Mouse (Mus musculus): ENCODE results near the gene Cblc. TPM values are rescaled to one million over a fixed set of nuclear protein-coding genes. Genes with fewer than 3 reads are reported as not detected.

Gene Cblc
- polyA plus RNA-seq, 1 experiment from 2014 or later, result 15.2 TPM

GRCm38 (mm10) chr7:19746426-19747201, 50.0 kb downstream of the Cblc start:
- Histone ChIP-seq H3K4me2 (peak overlapping the region; percentile 29; the same call in 1 of the 2 replicates), H3K27ac (0 out of 2 replicates have a peak overlapping the region, but pooled peaks have one; percentile 94), H3K27me3 (no peaks in the 10 kb centered on the region), H3K36me3 (peaks cover 3% of the 10 kb centered on the region; the same call in 1 of the 2 replicates), H3K9ac (no peak overlapping the region; the same call in 1 of the 2 replicates), H3K9me3 (no peaks in the 10 kb centered on the region), H3K4me1 (peaks cover 56% of the 10 kb centered on the region), H3K4me3 (peak overlapping the region; percentile 76)
- WGBS, result 40% methylated on average over 6 of the region's 6 CpGs
- ATAC-seq (ENCODE audit: insufficient number of reproducible peaks, low FRiP score, low TSS enrichment, low read depth), result no peak

DNA sequence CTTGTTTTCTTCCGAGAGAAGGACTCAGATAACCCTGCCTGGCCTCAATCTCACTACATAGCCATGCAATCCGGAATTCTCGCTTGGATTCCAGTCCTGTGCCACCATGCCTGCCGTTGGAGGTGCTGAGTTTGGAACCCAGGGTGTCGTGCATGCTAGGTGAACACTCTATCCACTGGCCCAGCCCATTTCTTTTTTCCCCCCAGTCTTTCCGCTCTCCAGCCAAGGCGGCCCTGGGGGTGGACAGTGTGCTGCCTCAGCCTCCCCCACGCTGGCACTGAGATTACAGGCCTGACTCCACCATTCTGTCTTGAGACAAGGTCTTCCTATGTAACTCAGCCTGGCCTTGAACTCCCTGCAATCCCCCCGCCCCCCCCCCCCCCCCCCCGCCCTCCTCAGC, 50.6 kb downstream of the Cblc start:
- peaks cover 3% of the 10 kb centered on the region; the same call in 1 of the 2 replicates for H3K36me3 ChIP-seq
- no peak overlapping the region for H3K9ac ChIP-seq
- no peak overlapping the region for H3K4me2 ChIP-seq
- H3K27ac ChIP-seq, result no peak overlapping the region
- H3K4me1 ChIP-seq, result peaks cover 60% of the 10 kb centered on the region
- ATAC-seq (ENCODE audit: insufficient number of reproducible peaks, low FRiP score, low TSS enrichment, low read depth), result no peak
- H3K9me3 ChIP-seq, result no peaks in the 10 kb centered on the region
- no peaks in the 10 kb centered on the region for H3K27me3 ChIP-seq
- WGBS, result 82% methylated on average over 8 of the region's 10 CpGs
- no peak overlapping the region for H3K4me3 ChIP-seq

DNA sequence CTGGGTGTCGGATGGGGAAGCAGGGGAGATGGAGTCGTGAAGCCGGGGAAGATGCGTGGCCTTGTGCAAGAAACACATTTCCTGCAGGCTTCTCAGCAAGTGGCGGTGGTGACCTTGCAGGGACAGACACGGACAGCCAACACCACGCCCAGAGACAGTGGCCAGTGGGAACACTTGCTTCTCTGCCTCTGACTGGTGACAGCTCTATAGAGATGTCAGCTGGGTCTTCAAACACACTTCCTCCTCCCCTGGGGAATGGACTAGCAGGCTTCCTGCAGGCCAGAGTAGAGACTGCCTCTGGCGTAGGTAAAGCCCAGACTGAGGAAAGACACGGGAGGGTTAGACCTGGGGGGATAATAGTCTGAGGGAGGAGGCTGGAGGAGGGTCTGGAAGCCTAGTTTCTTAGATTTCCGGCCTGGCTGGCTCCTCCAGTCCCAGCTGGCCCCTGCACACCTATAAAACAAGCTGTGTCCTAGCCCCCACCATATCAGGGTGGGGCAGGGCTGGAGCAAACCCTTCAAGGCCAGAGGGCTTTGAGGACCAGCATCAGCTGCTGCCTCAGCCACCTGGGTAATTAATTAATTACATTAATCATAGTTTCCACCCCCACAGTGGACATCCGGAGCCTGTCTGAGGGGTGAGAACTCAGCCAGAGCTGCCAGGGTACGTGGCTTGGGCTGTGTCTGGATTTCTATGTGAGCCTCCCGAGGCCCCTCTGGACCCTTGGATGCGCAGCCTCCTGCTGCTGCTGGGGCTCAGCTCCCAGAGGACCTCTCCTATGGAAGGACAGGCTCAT, 51.8 kb downstream of the Cblc start:
- peaks cover 10% of the 10 kb centered on the region; the same call in 1 of the 2 replicates for H3K36me3 ChIP-seq
- H3K9ac ChIP-seq, result no peak overlapping the region
- H3K4me1 ChIP-seq, result peaks cover 52% of the 10 kb centered on the region
- ATAC-seq (ENCODE audit: insufficient number of reproducible peaks, low FRiP score, low TSS enrichment, low read depth), result no peak
- H3K4me3 ChIP-seq, result no peak overlapping the region
- no peaks in the 10 kb centered on the region for H3K9me3 ChIP-seq
- H3K27me3 ChIP-seq, result no peaks in the 10 kb centered on the region
- WGBS, result 49% methylated on average over 14 of the region's 14 CpGs
- H3K27ac ChIP-seq, result peak overlapping the region; percentile 64
- H3K4me2 ChIP-seq, result no peak overlapping the region

GRCm38 (mm10) chr7:19743791-19744190, 52.8 kb downstream of the Cblc start:
- no peak for ATAC-seq (ENCODE audit: insufficient number of reproducible peaks, low FRiP score, low TSS enrichment, low read depth)
- Histone ChIP-seq H3K9me3 (no peaks in the 10 kb centered on the region), H3K4me2 (no peak overlapping the region), H3K4me1 (peaks cover 52% of the 10 kb centered on the region), H3K27me3 (no peaks in the 10 kb centered on the region), H3K36me3 (peaks cover 11% of the 10 kb centered on the region; the same call in 1 of the 2 replicates), H3K9ac (no peak overlapping the region), H3K4me3 (no peak overlapping the region), H3K27ac (no peak overlapping the region)
- WGBS, result 90% methylated on average over 6 of the region's 6 CpGs

- Histone ChIP-seq H3K36me3 (peaks cover 20% of the 10 kb centered on the region), H3K4me2 (no peak overlapping the region), H3K4me1 (peaks cover 39% of the 10 kb centered on the region), H3K9ac (no peak overlapping the region), H3K27me3 (no peaks in the 10 kb centered on the region), H3K27ac (no peak overlapping the region), H3K4me3 (no peak overlapping the region), H3K9me3 (no peaks in the 10 kb centered on the region)
- ATAC-seq (ENCODE audit: insufficient number of reproducible peaks, low FRiP score, low TSS enrichment, low read depth), result no peak
- 46% methylated on average over 5 of the region's 5 CpGs for WGBS
Measured at GRCm38 (mm10) chr7:19742468-19742867, 54.1 kb downstream of the Cblc start.

DNA sequence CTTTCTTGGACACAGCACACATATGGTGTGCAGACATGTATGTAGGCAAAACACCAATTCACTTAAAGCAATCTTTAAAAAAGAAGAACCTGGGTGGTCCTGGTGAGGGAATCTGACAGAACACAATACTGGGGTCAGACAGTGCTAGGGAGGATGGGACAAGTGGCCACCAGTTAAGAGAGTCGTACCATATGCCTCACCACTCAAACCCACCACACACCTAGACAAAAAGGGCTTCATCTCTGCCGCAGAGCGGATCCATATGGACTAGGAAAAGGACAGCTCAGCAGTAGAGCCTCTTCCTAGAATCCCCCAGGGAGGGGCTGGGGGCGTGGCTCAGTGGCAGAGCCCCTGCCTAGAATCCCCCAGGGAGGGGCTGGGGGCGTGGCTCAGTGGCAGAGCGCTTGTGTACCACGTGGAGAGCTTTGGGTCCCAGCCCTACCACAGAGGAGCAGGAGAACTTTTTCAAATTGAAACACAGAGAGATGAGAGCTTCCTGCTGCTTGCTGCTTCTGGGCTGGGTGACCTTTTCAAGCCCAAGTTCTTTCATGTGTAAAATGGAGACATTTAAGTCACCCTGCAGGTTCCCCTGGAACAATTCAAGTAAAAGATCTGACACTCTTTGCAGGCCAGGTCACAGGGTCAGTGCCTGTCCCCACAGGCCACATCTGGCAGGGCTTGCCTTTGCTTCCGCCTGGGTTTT, 55.1 kb downstream of the Cblc start:
- H3K9ac ChIP-seq, result no peak overlapping the region
- no peak overlapping the region for H3K4me3 ChIP-seq
- H3K27me3 ChIP-seq, result no peaks in the 10 kb centered on the region
- peaks cover 29% of the 10 kb centered on the region for H3K36me3 ChIP-seq
- 17% methylated on average over 8 of the region's 8 CpGs for WGBS
- H3K9me3 ChIP-seq, result no peaks in the 10 kb centered on the region
- ATAC-seq (ENCODE audit: insufficient number of reproducible peaks, low FRiP score, low TSS enrichment, low read depth), result peak; percentile 20; the same call in 1 of the 2 replicates
- peak overlapping the region; percentile 43; the same call in 1 of the 2 replicates for H3K27ac ChIP-seq
- peaks cover 30% of the 10 kb centered on the region for H3K4me1 ChIP-seq
- H3K4me2 ChIP-seq, result no peak overlapping the region

DNA sequence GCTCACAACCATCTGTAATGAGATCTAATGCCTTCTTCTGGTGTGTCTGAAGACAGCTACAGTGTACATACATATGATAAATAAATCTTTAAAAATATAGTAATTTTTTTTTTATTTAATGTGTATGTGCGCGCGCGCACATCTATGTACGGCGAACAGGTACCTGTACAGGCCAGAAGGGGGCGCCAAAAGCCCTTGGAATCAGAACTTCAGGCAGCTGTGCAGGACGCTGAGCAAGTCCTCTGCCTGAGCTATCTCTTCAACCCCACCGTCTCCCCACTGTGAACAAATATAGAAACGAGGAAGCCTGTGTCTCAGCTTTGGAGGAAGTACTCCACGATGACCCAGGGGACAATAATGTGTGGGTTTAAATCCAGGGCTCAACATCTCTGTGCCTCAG, 56.3 kb downstream of the Cblc start:
- ATAC-seq (ENCODE audit: insufficient number of reproducible peaks, low FRiP score, low TSS enrichment, low read depth), result no peak
- Histone ChIP-seq H3K4me3 (no peak overlapping the region), H3K36me3 (peaks cover 38% of the 10 kb centered on the region), H3K9me3 (no peaks in the 10 kb centered on the region), H3K27ac (no peak overlapping the region), H3K27me3 (no peaks in the 10 kb centered on the region), H3K4me1 (peaks cover 20% of the 10 kb centered on the region), H3K4me2 (no peak overlapping the region), H3K9ac (no peak overlapping the region)
- WGBS, result 90% methylated on average over 11 of the region's 11 CpGs

DNA sequence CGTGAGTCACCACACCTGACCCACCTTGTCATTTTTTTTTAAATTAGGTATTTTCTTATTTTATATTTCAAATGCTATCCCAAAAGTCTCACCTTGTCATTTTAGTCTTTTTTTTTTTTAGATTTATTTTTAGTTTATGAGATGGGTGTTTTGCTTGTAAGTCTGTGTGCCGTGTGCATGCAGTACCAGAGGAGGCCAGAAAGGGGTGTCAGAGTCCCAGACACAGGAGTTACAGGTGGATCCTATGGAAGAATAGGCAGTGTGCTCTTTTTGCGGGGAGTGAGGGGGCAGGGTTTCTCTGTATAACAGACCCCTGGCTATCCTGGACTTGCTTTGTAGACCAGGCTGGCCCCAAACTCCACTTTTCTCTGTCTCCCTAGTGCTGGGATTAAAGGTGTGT, 57.8 kb downstream of the Cblc start:
- Histone ChIP-seq H3K27ac (no peak overlapping the region), H3K4me2 (no peak overlapping the region), H3K9ac (no peak overlapping the region), H3K36me3 (peaks cover 53% of the 10 kb centered on the region), H3K27me3 (no peaks in the 10 kb centered on the region), H3K4me1 (peaks cover 10% of the 10 kb centered on the region), H3K9me3 (no peaks in the 10 kb centered on the region), H3K4me3 (no peak overlapping the region)
- WGBS, result 84% methylated on average over 3 of the region's 3 CpGs
- ATAC-seq (ENCODE audit: insufficient number of reproducible peaks, low FRiP score, low TSS enrichment, low read depth), result no peak

DNA sequence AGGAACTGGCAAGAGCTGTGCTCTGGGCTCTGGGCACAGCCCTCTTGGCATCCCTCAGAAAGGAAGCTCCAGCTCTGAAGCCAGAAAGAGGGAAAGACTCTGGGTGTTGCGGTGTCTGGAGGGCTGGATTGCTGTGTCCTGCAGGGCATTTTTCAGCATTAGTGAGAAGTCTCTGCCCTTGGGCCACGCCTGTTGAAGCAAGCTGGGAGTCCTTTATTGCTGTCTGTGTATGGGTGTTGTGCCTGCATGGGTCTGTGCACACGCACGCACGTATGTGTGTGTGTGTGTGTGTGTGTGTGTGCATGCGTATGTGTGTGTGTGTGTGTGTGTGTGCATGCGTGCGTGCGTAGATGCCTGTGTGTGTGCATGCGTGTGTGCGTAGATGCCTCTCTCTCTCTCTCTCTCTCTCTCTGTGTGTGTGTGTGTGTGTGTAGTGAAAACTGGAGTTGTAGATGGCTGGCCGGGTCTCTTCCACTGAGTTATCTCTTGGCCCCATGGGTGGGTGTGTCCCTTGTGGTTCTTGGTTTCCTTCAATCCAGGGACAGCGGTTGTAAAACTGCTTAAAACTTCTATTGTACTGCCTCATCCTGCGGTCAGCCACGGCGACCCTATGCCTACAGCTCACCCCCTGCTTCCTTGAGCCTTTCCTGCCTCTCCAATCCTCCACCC, 60.1 kb downstream of the Cblc start:
- Histone ChIP-seq H3K4me3 (no peak overlapping the region), H3K9ac (no peak overlapping the region), H3K27ac (no peak overlapping the region), H3K36me3 (peaks cover 70% of the 10 kb centered on the region), H3K9me3 (no peaks in the 10 kb centered on the region), H3K4me1 (peaks cover 3% of the 10 kb centered on the region), H3K4me2 (no peak overlapping the region), H3K27me3 (no peaks in the 10 kb centered on the region)
- WGBS, result 89% methylated on average over 16 of the region's 16 CpGs
- ATAC-seq (ENCODE audit: insufficient number of reproducible peaks, low FRiP score, low TSS enrichment, low read depth), result no peak

GRCm38 (mm10) chr7:19734178-19734666, 62.4 kb downstream of the Cblc start:
- Histone ChIP-seq H3K27me3 (no peaks in the 10 kb centered on the region), H3K27ac (no peak overlapping the region), H3K9me3 (no peaks in the 10 kb centered on the region), H3K4me2 (0 out of 2 replicates have a peak overlapping the region, but pooled peaks have one; percentile 2), H3K4me1 (no peaks in the 10 kb centered on the region), H3K9ac (no peak overlapping the region), H3K36me3 (peaks cover 84% of the 10 kb centered on the region), H3K4me3 (no peak overlapping the region)
- no peak for ATAC-seq (ENCODE audit: insufficient number of reproducible peaks, low FRiP score, low TSS enrichment, low read depth)
- WGBS, result 89% methylated on average over 10 of the region's 10 CpGs
